Mouse (Mus musculus): ENCODE data around the gene Lrrc28. TPM values are rescaled to one million over a fixed set of nuclear protein-coding genes. Genes with fewer than 3 reads are reported as not detected.
A peak's percentile ranks its signal among the peaks of the same experiment; 100 is the strongest.
"Not testable (repeated sequence)": the region's sequence is repeated elsewhere in the genome, so short reads cannot be mapped to it uniquely, and the experiment has no call there.

Gene Lrrc28
- total and polyA plus RNA-seq, 2 experiments from 2014 or later, result 22.6 to 48.5 TPM

- WGBS, result 85% methylated on average over 6 of the region's 6 CpGs
- ATAC-seq (no peak), DNase-seq (ENCODE audit: low spot score) (no peak)
- no peak for TF ChIP-seq CTCF (IDR thresholded peaks at IDR 0.05; ENCODE audit: low read depth)
- Histone ChIP-seq H3K9ac (replicated peaks; ENCODE audit: low read length) (no peak overlapping the region), H3K36me3 (ENCODE audit: insufficient read depth, low read length) (no peaks in the 10 kb centered on the region), H3K27me3 (ENCODE audit: insufficient read depth, low read length) (no peaks in the 10 kb centered on the region), H3K4me3 (ENCODE audit: low read length) (no peak overlapping the region), H3K27ac (no peak overlapping the region), H3K4me1 (ENCODE audit: insufficient read depth, low read length) (no peaks in the 10 kb centered on the region; the same call in none of the 2 replicates), H3K9me3 (ENCODE audit: low read length) (no peaks in the 10 kb centered on the region), H3K4me2 (ENCODE audit: low read depth, low read length) (no peak overlapping the region)
These were observed 115.7 kb downstream of the Lrrc28 start for GRCm38 (mm10) chr7:67529381-67529780.

- H3K4me3 ChIP-seq (ENCODE audit: low read length), result no peak overlapping the region
- H3K9me3 ChIP-seq (ENCODE audit: low read length), result no peaks in the 10 kb centered on the region
- peak; percentile 80 for ATAC-seq
- no peak for TF ChIP-seq CTCF (IDR thresholded peaks at IDR 0.05; ENCODE audit: low read depth)
- no peaks in the 10 kb centered on the region for H3K36me3 ChIP-seq (ENCODE audit: insufficient read depth, low read length)
- H3K9ac ChIP-seq (replicated peaks; ENCODE audit: low read length), result no peak overlapping the region
- H3K4me2 ChIP-seq (ENCODE audit: low read depth, low read length), result no peak overlapping the region
- WGBS, result 75% methylated on average over 18 of the region's 18 CpGs
- no peaks in the 10 kb centered on the region for H3K27me3 ChIP-seq (ENCODE audit: insufficient read depth, low read length)
- H3K4me1 ChIP-seq (ENCODE audit: insufficient read depth, low read length), result no peaks in the 10 kb centered on the region; the same call in none of the 2 replicates
- peak; percentile 57 for DNase-seq (ENCODE audit: low spot score)
- no peak overlapping the region; the same call in 1 of the 2 replicates for H3K27ac ChIP-seq
These were observed 116.2 kb downstream of the Lrrc28 start for GRCm38 (mm10) chr7:67528821-67529221.

- no peak for TF ChIP-seq CTCF (IDR thresholded peaks at IDR 0.05; ENCODE audit: low read depth)
- 45% methylated on average over 10 of the region's 10 CpGs for WGBS
- ATAC-seq, result 0 out of 2 replicates have a peak, but pooled peaks have one; percentile 6
- no peak overlapping the region for H3K9ac ChIP-seq (replicated peaks; ENCODE audit: low read length)
- H3K36me3 ChIP-seq (ENCODE audit: insufficient read depth, low read length), result no peaks in the 10 kb centered on the region
- H3K27ac ChIP-seq, result peak overlapping the region; percentile 27; the same call in 1 of the 2 replicates
- H3K4me2 ChIP-seq (ENCODE audit: low read depth, low read length), result no peak overlapping the region
- H3K4me3 ChIP-seq (ENCODE audit: low read length), result no peak overlapping the region
- H3K9me3 ChIP-seq (ENCODE audit: low read length), result no peaks in the 10 kb centered on the region
- DNase-seq (ENCODE audit: low spot score), result peak; percentile 51
- H3K27me3 ChIP-seq (ENCODE audit: insufficient read depth, low read length), result no peaks in the 10 kb centered on the region
- no peaks in the 10 kb centered on the region; the same call in none of the 2 replicates for H3K4me1 ChIP-seq (ENCODE audit: insufficient read depth, low read length)
These were observed 116.8 kb downstream of the Lrrc28 start for GRCm38 (mm10) chr7:67528063-67528811.

- ATAC-seq (no peak), DNase-seq (ENCODE audit: low spot score) (no peak)
- H3K4me2 ChIP-seq (ENCODE audit: low read depth, low read length), result no peak overlapping the region
- H3K27me3 ChIP-seq (ENCODE audit: insufficient read depth, low read length), result no peaks in the 10 kb centered on the region
- H3K4me3 ChIP-seq (ENCODE audit: low read length), result no peak overlapping the region
- no peak overlapping the region for H3K9ac ChIP-seq (replicated peaks; ENCODE audit: low read length)
- no peaks in the 10 kb centered on the region for H3K9me3 ChIP-seq (ENCODE audit: low read length)
- H3K36me3 ChIP-seq (ENCODE audit: insufficient read depth, low read length), result no peaks in the 10 kb centered on the region
- 85% methylated on average over 3 of the region's 3 CpGs for WGBS
- no peaks in the 10 kb centered on the region; the same call in 1 of the 2 replicates for H3K4me1 ChIP-seq (ENCODE audit: insufficient read depth, low read length)
- no peak for TF ChIP-seq CTCF (IDR thresholded peaks at IDR 0.05; ENCODE audit: low read depth)
- H3K27ac ChIP-seq, result no peak overlapping the region
These were observed 119.0 kb downstream of the Lrrc28 start for GRCm38 (mm10) chr7:67525886-67526580.

- H3K9me3 ChIP-seq (ENCODE audit: low read length); H3K27me3 ChIP-seq (ENCODE audit: insufficient read depth, low read length); H3K27ac ChIP-seq; H3K9ac ChIP-seq (replicated peaks; ENCODE audit: low read length); H3K4me3 ChIP-seq (ENCODE audit: low read length); DNase-seq (ENCODE audit: low spot score); H3K4me1 ChIP-seq (ENCODE audit: insufficient read depth, low read length); H3K36me3 ChIP-seq (ENCODE audit: insufficient read depth, low read length); ATAC-seq; H3K4me2 ChIP-seq (ENCODE audit: low read depth, low read length): not testable (repeated sequence)
- 95% methylated on average over 8 of the region's 8 CpGs for WGBS
These were observed 121.0 kb downstream of the Lrrc28 start for GRCm38 (mm10) chr7:67524069-67524468.

GRCm38 (mm10) chr7:67523400-67523799, 121.7 kb downstream of the Lrrc28 start:
- TF ChIP-seq CTCF (IDR thresholded peaks at IDR 0.05; ENCODE audit: low read depth), result no peak
- Histone ChIP-seq H3K36me3 (ENCODE audit: insufficient read depth, low read length) (no peaks in the 10 kb centered on the region), H3K9ac (replicated peaks; ENCODE audit: low read length) (no peak overlapping the region), H3K4me1 (ENCODE audit: insufficient read depth, low read length) (no peaks in the 10 kb centered on the region; the same call in 1 of the 2 replicates), H3K27ac (no peak overlapping the region), H3K27me3 (ENCODE audit: insufficient read depth, low read length) (no peaks in the 10 kb centered on the region), H3K9me3 (ENCODE audit: low read length) (no peaks in the 10 kb centered on the region), H3K4me3 (ENCODE audit: low read length) (no peak overlapping the region), H3K4me2 (ENCODE audit: low read depth, low read length) (no peak overlapping the region)
- ATAC-seq (no peak), DNase-seq (ENCODE audit: low spot score) (no peak)
- 50% methylated on average over 7 of the region's 7 CpGs for WGBS

- H3K4me1 ChIP-seq (ENCODE audit: insufficient read depth, low read length); H3K27me3 ChIP-seq (ENCODE audit: insufficient read depth, low read length); H3K4me3 ChIP-seq (ENCODE audit: low read length); DNase-seq (ENCODE audit: low spot score); ATAC-seq; H3K9ac ChIP-seq (replicated peaks; ENCODE audit: low read length); H3K4me2 ChIP-seq (ENCODE audit: low read depth, low read length); H3K9me3 ChIP-seq (ENCODE audit: low read length); H3K27ac ChIP-seq; H3K36me3 ChIP-seq (ENCODE audit: insufficient read depth, low read length): not testable (repeated sequence)
- WGBS, result 76% methylated on average over 3 of the region's 5 CpGs
These were observed 123.3 kb downstream of the Lrrc28 start for GRCm38 (mm10) chr7:67521731-67522130.

Data from hindbrain, postnatal 0 days (tissue).